Mouse (Mus musculus): ENCODE data around the gene Immp2l. TPM values are rescaled to one million over a fixed set of nuclear protein-coding genes. Genes with fewer than 3 reads are reported as not detected.

Immp2l gene
- polyA plus RNA-seq, 1 experiment from 2014 or later, result 10.3 TPM

DNA sequence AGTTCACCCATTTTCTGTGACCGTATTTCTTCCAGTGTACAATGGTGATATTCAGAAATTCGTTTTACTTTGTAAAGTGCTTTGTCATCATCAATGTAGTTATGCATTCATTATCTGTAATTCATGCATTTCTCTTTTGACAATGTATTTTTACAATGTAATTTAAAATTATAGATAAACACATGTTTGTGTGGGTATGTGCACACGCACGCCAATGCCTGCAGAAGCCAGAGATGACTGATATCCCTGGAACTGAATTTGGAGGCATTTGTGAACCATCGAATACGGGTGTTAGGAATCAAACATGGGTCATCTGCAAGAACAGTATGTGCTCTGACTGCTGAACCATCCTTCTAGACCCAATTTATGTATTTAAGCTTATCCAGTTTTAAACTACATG lies 161.6 kb downstream of the Immp2l start:
- Histone ChIP-seq H3K4me2 (no peak overlapping the region), H3K9me3 (no peaks in the 10 kb centered on the region), H3K27me3 (replicated peaks) (no peaks in the 10 kb centered on the region), H3K9ac (no peak overlapping the region), H3K36me3 (no peaks in the 10 kb centered on the region), H3K4me3 (no peak overlapping the region), H3K27ac (replicated peaks) (no peak overlapping the region), H3K4me1 (no peaks in the 10 kb centered on the region)
- no peak for ATAC-seq (ENCODE audit: extremely low read depth, insufficient number of reproducible peaks, low FRiP score, low TSS enrichment)
- 89% methylated on average over 6 of the region's 6 CpGs for WGBS

DNA sequence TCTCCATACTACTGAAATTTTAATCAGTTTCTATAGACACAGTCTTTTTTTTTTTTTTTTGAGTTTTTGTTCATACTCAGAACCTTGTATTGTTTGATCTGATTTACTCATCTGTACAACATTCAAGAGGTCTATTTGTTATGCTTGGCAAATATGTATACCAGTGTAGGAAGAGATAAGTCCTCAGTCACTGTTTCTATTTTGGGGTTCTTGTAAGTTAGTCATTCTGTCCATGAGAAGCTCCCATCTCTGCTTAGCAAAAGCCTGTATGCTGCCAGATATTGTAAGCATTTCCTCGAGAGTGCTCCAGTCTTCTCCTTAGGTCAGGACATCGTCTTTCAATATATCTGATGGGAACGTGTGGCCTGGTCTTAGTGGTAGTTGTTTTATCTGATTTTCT lies 168.9 kb downstream of the Immp2l start:
- no peak for ATAC-seq (ENCODE audit: extremely low read depth, insufficient number of reproducible peaks, low FRiP score, low TSS enrichment)
- 21% methylated on average over 3 of the region's 3 CpGs for WGBS

DNA sequence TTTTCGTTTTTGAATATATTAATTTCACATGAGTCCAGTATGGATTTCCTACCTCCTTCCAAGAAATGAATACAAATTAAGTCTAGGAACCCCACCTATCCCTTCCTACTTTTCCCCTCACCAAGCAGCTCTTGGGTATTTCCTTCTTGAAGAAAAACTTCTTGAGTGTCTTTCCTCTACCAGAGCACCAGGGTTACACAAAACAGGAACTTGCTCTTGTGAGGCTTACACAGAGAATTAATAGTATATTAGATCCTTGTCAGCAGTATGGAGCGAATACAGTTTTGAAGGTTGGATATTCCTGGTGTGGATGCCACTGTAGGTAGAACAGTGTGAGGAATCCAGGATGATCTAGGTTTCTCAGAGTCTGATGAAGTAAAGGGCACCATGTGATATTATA lies 172.5 kb downstream of the Immp2l start:
- Histone ChIP-seq H3K4me1 (peaks cover 17% of the 10 kb centered on the region), H3K36me3 (no peaks in the 10 kb centered on the region), H3K9me3 (no peaks in the 10 kb centered on the region), H3K27me3 (replicated peaks) (no peaks in the 10 kb centered on the region), H3K9ac (no peak overlapping the region), H3K4me3 (no peak overlapping the region), H3K27ac (replicated peaks) (no peak overlapping the region), H3K4me2 (no peak overlapping the region)
- no peak for ATAC-seq (ENCODE audit: extremely low read depth, insufficient number of reproducible peaks, low FRiP score, low TSS enrichment)
- 78% methylated on average over 2 of the region's 2 CpGs for WGBS

More for the DNA sequence above, 168.9 kb downstream of the Immp2l start:
- no peaks in the 10 kb centered on the region for H3K9me3 ChIP-seq
- no peak overlapping the region for H3K4me3 ChIP-seq
- 0 out of 2 replicates have a peak overlapping the region, but pooled peaks have one; percentile 16 for H3K4me2 ChIP-seq
- H3K36me3 ChIP-seq, result no peaks in the 10 kb centered on the region
- peaks cover 17% of the 10 kb centered on the region for H3K4me1 ChIP-seq
- no peaks in the 10 kb centered on the region for H3K27me3 ChIP-seq (replicated peaks)
- H3K27ac ChIP-seq (replicated peaks), result no peak overlapping the region
- H3K9ac ChIP-seq, result no peak overlapping the region

DNA sequence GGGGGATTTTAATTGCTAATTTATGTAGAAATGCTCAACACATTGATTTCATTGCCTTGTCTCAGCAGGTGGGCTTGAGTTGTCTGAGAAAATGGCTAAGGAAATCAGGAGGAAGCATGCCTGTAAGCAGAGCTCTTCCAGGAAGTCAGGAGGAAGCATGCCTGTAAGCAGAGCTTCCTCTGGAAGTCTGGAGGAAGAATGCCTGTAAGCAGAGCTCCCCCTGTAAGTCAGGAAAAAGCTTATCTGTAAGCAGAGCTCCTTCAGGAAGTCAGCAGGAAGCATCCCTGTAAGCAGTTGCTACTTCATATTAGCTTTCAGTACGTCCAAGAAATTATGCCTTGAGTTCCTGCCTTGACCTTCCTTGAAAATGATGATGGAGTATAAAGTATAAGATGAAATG lies 191.3 kb downstream of the Immp2l start:
- Histone ChIP-seq H3K36me3 (no peaks in the 10 kb centered on the region), H3K27me3 (replicated peaks) (no peaks in the 10 kb centered on the region), H3K4me1 (no peaks in the 10 kb centered on the region), H3K9ac (no peak overlapping the region), H3K4me2 (no peak overlapping the region), H3K9me3 (no peaks in the 10 kb centered on the region), H3K27ac (replicated peaks) (no peak overlapping the region), H3K4me3 (no peak overlapping the region)
- WGBS, result 30% methylated on average over 1 of the region's 1 CpGs
- ATAC-seq (ENCODE audit: extremely low read depth, insufficient number of reproducible peaks, low FRiP score, low TSS enrichment), result no peak

DNA sequence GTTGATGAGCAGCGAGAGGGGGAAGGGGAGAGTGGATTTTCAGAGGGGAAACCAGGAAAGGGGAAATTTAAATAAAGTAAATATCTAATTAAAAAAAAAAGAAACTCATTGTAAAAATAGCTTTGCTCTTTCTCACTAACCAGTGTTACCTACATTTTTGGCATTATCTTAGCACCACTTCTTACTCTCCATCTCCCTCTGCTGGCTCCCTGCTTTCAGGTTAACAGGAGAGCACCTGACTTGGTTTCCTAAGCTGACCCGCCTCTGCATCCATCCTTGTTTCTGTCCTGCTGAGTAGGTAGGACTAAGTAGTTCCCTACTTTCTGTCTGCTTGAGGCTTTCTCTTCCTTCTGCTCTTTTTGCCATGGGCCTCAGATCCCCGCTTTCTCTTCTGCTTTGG lies 198.0 kb downstream of the Immp2l start:
- H3K27ac ChIP-seq (replicated peaks), result no peak overlapping the region
- H3K4me2 ChIP-seq, result no peak overlapping the region
- H3K4me1 ChIP-seq, result no peaks in the 10 kb centered on the region
- 49% methylated on average over 3 of the region's 3 CpGs for WGBS
- no peaks in the 10 kb centered on the region for H3K9me3 ChIP-seq
- no peaks in the 10 kb centered on the region for H3K36me3 ChIP-seq
- H3K9ac ChIP-seq, result no peak overlapping the region
- H3K27me3 ChIP-seq (replicated peaks), result no peaks in the 10 kb centered on the region
- no peak for ATAC-seq (ENCODE audit: extremely low read depth, insufficient number of reproducible peaks, low FRiP score, low TSS enrichment)
- no peak overlapping the region for H3K4me3 ChIP-seq

DNA sequence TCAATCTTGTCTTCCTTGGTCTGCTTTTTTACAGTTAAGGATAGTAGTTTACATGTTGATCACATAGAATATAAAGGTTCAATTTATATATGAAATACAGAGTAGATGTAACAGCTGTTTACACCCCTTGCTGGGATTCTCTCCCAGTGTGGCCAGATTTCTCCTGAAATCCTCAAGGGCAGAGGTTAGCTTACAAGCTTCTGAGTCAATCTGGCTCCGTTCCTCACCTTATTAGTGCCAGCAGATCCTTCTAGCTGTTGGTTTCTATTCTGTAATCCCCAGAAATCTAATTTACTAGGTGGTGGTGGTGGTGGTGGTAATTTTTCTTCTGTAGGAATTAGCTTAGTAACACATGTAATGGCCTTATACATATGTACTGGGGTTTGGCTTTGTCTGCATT lies 199.8 kb downstream of the Immp2l start:
- Histone ChIP-seq H3K4me1 (no peaks in the 10 kb centered on the region), H3K27ac (replicated peaks) (no peak overlapping the region), H3K36me3 (no peaks in the 10 kb centered on the region), H3K4me2 (no peak overlapping the region), H3K4me3 (no peak overlapping the region), H3K9me3 (no peaks in the 10 kb centered on the region), H3K27me3 (replicated peaks) (no peaks in the 10 kb centered on the region), H3K9ac (no peak overlapping the region)
- ATAC-seq (ENCODE audit: extremely low read depth, insufficient number of reproducible peaks, low FRiP score, low TSS enrichment), result no peak
- WGBS, result 83% methylated on average over 1 of the region's 1 CpGs

DNA sequence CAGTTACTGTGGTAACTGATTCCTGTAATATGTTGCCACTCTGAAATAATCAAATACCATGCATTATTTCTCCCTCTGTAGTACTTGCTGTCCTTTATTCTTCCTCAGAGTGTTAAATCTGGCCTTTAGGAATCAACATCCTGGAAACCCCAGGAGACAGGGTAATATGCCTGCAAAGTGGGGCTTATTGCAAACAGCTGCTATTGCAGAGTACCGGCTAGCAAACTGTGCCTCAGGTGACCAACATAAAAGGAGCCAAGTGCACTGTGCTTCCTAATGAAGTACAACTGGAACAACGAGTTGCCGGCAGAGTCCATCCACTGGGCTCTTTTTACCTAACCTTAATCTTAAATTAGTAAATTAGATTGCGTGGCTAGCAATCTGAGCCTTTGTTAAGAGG lies 200.6 kb downstream of the Immp2l start:
- Histone ChIP-seq H3K27me3 (replicated peaks) (no peaks in the 10 kb centered on the region), H3K4me3 (no peak overlapping the region), H3K4me1 (no peaks in the 10 kb centered on the region), H3K9me3 (no peaks in the 10 kb centered on the region), H3K27ac (replicated peaks) (no peak overlapping the region), H3K4me2 (no peak overlapping the region), H3K9ac (no peak overlapping the region), H3K36me3 (no peaks in the 10 kb centered on the region)
- WGBS, result 81% methylated on average over 4 of the region's 4 CpGs
- no peak for ATAC-seq (ENCODE audit: extremely low read depth, insufficient number of reproducible peaks, low FRiP score, low TSS enrichment)

DNA sequence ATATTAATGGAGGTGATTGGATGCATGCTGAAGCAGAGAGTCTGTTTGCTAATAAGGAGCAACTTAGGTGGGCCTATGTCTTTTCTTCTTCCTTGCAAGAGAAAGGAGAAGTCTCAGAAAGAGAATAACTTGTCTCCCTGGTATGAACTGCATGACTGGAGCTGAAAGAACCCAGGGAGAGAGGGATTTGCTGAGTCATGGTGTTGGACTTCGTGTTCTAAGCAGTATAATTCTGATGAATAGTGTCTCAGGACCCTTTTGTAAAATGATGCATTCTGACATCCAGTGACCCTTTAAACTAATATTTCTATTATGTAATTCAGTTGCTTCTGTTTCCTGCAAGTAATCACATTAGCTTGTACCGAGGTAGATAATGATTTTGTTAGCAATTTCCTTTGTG lies 208.1 kb downstream of the Immp2l start:
- WGBS, result 58% methylated on average over 2 of the region's 2 CpGs
- Histone ChIP-seq H3K4me1 (no peaks in the 10 kb centered on the region), H3K36me3 (no peaks in the 10 kb centered on the region), H3K9ac (no peak overlapping the region), H3K9me3 (no peaks in the 10 kb centered on the region), H3K27me3 (replicated peaks) (no peaks in the 10 kb centered on the region), H3K4me3 (no peak overlapping the region), H3K27ac (replicated peaks) (no peak overlapping the region), H3K4me2 (no peak overlapping the region)
- ATAC-seq (ENCODE audit: extremely low read depth, insufficient number of reproducible peaks, low FRiP score, low TSS enrichment), result no peak

DNA sequence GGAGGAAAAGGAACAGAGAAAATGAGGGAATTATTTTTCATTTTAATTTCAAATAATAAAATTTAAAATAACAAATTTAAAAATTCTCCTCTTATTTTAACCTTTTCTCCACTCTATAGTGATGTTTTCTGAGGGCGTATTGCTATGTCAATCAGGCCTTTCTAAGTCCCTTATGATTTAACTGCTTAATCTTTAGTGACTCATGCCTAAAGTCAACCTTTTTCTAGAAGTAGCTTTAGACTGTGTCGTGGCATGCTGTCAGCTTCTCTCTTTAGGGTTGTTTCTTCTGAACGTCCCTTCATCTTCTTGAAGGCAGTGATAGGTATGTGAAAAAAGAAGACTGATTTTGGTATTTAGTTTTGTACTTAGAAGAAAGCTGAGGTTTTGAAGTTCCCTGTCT lies 214.0 kb downstream of the Immp2l start:
- Histone ChIP-seq H3K4me2 (no peak overlapping the region), H3K9ac (no peak overlapping the region), H3K4me1 (no peaks in the 10 kb centered on the region), H3K4me3 (no peak overlapping the region), H3K27me3 (replicated peaks) (no peaks in the 10 kb centered on the region), H3K27ac (replicated peaks) (no peak overlapping the region), H3K9me3 (no peaks in the 10 kb centered on the region), H3K36me3 (no peaks in the 10 kb centered on the region)
- whole genome bisulfite sequencing, result 64% methylated on average over 3 of the region's 3 CpGs
- ATAC-seq (ENCODE audit: extremely low read depth, insufficient number of reproducible peaks, low FRiP score, low TSS enrichment), result no peak

DNA sequence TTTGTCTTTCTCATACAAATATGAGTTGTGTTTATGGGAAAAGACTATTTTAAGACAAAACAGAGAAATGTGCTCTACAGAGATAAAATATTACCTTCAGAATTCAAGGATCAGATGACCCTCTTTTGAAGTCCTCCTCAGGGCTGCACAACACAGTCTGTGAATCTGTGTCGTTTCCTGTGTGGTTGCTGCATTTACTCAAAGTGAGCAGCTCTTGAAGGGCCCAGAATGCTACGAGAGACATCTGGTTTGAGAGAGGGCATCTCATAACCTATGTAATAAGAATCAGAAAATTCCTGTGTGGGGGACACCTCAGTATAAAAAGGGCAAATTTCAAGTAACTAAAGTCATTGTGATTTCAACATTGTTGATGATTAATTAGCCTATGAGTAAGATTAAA lies 217.3 kb downstream of the Immp2l start:
- ATAC-seq (ENCODE audit: extremely low read depth, insufficient number of reproducible peaks, low FRiP score, low TSS enrichment), result no peak
- Histone ChIP-seq H3K4me2 (no peak overlapping the region), H3K9ac (no peak overlapping the region), H3K4me3 (no peak overlapping the region), H3K27me3 (replicated peaks) (no peaks in the 10 kb centered on the region), H3K36me3 (no peaks in the 10 kb centered on the region), H3K4me1 (no peaks in the 10 kb centered on the region), H3K9me3 (no peaks in the 10 kb centered on the region), H3K27ac (replicated peaks) (no peak overlapping the region)
- WGBS, result 54% methylated on average over 2 of the region's 2 CpGs

DNA sequence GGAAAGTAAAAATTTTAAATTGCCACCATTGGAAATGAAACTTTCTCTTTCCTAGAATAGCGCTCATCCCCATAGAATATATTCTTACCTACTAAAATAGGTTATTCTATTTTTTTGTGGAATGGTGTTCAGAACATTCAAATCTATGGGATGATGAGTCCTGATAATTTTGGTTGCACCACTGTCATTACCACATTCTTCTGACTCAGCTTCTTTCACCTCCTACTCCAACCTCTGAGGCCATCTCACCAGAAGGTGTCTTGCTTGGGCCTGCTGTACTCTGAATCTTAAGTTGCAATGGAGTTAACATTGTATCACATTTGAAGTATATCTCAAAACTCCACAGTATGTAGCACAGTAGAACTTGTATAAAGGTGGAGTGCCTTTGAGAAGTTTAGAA lies 224.4 kb downstream of the Immp2l start:
- Histone ChIP-seq H3K27ac (replicated peaks) (no peak overlapping the region), H3K9me3 (no peaks in the 10 kb centered on the region), H3K27me3 (replicated peaks) (no peaks in the 10 kb centered on the region), H3K4me2 (no peak overlapping the region), H3K36me3 (no peaks in the 10 kb centered on the region), H3K4me3 (no peak overlapping the region), H3K4me1 (no peaks in the 10 kb centered on the region), H3K9ac (no peak overlapping the region)
- ATAC-seq (ENCODE audit: extremely low read depth, insufficient number of reproducible peaks, low FRiP score, low TSS enrichment), result no peak
- WGBS, result 94% methylated on average over 1 of the region's 1 CpGs

DNA sequence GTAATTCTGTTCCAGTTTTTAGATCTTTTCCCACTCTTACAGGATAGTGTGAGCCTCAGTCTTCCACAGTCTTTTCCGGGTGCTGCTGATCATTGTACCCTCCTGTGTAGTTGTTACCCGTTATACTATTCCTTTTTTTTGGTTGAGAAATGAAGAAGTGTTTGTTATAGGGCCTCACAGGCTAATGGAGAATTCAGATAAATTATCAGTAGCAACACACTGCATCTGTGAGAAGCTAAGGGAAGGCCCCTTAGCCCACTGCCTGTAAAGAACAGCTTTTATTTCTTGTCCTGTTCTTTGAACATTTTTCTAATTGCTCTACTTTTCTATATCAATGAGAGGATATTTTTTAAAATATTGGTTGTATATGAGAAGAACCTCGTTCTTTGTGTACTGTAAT lies 226.2 kb downstream of the Immp2l start:
- Histone ChIP-seq H3K36me3 (no peaks in the 10 kb centered on the region), H3K27ac (replicated peaks) (no peak overlapping the region)
- WGBS, result 74% methylated on average over 3 of the region's 3 CpGs

DNA sequence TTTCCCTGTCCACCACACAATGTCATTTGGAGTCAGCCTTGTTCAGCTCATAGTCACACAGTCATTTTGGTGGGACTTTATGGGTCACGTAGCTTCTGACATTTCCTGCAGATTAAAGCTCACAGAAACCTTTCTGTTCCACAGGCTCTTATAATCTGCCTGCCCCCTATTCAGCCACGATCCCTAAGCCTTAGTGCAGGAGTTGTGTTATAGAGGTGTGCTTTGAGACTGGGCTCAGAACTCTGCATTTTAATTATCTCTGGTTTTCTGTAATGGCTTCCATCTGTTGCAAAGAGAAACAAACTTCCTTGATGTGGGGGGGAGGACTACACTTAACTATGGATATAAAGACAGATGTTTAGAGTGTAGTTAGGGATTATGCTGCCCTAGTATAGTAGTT lies 234.0 kb downstream of the Immp2l start:
- H3K27ac ChIP-seq (replicated peaks), result no peak overlapping the region
- H3K36me3 ChIP-seq, result no peaks in the 10 kb centered on the region
- 72% methylated on average over 2 of the region's 2 CpGs for WGBS
- no peak overlapping the region for H3K4me3 ChIP-seq
- H3K4me2 ChIP-seq, result no peak overlapping the region
- no peaks in the 10 kb centered on the region for H3K4me1 ChIP-seq
- no peaks in the 10 kb centered on the region for H3K9me3 ChIP-seq
- ATAC-seq (ENCODE audit: extremely low read depth, insufficient number of reproducible peaks, low FRiP score, low TSS enrichment), result no peak
- no peak overlapping the region for H3K9ac ChIP-seq
- no peaks in the 10 kb centered on the region for H3K27me3 ChIP-seq (replicated peaks)

More for the DNA sequence above, 226.2 kb downstream of the Immp2l start:
- no peak for ATAC-seq (ENCODE audit: extremely low read depth, insufficient number of reproducible peaks, low FRiP score, low TSS enrichment)
- Histone ChIP-seq H3K4me1 (no peaks in the 10 kb centered on the region), H3K9me3 (no peaks in the 10 kb centered on the region), H3K4me2 (no peak overlapping the region), H3K4me3 (no peak overlapping the region), H3K9ac (no peak overlapping the region), H3K27me3 (replicated peaks) (no peaks in the 10 kb centered on the region)
